Mouse (Mus musculus): ENCODE results near the gene Rplp1. TPM values are rescaled to one million over a fixed set of nuclear protein-coding genes. Genes with fewer than 3 reads are reported as not detected.

Gene Rplp1
- total RNA-seq, 2 experiments from 2014 or later = 1,334 to 1,440 TPM

- DNase-seq (ENCODE audit: extremely low spot score in 1 of 2, low spot score in 2 of 2) = no peak
- H3K4me3 ChIP-seq = no peak overlapping the region
- intact Hi-C loops (cut with DNase I) = no loop called here
- H3K27ac ChIP-seq = no peak overlapping the region
- no peak for TF ChIP-seq CTCF (IDR thresholded peaks at IDR 0.05)
Observed at GRCm38 (mm10) chr9:61941054-61941453, 26.7 kb upstream of the Rplp1 start.

GRCm38 (mm10) chr9:61933333-61933732 is 19.0 kb upstream of the Rplp1 start:
- intact Hi-C loops (cut with DNase I) = no loop called here
- no peak overlapping the region for H3K27ac ChIP-seq
- no peak for TF ChIP-seq CTCF (IDR thresholded peaks at IDR 0.05)

GRCm38 (mm10) chr9:61932009-61932408 is 17.7 kb upstream of the Rplp1 start:
- no peak overlapping the region for H3K4me3 ChIP-seq
- intact Hi-C loops (cut with DNase I) = no loop called here
- no peak for TF ChIP-seq CTCF (IDR thresholded peaks at IDR 0.05)
- DNase-seq (ENCODE audit: extremely low spot score in 1 of 2, low spot score in 2 of 2) = no peak
- H3K27ac ChIP-seq = no peak overlapping the region

More at GRCm38 (mm10) chr9:61933333-61933732, 19.0 kb upstream of the Rplp1 start:
- no peak overlapping the region for H3K4me3 ChIP-seq
- no peak for DNase-seq (ENCODE audit: extremely low spot score in 1 of 2, low spot score in 2 of 2)

GRCm38 (mm10) chr9:61925086-61925660 is 10.8 kb upstream of the Rplp1 start:
- intact Hi-C loops (cut with DNase I) = no loop called here
- TF ChIP-seq CTCF (IDR thresholded peaks at IDR 0.05) = no peak
- Histone ChIP-seq H3K4me3 (no peak overlapping the region), H3K27ac (no peak overlapping the region)
- no peak for DNase-seq (ENCODE audit: extremely low spot score in 1 of 2, low spot score in 2 of 2)

- Histone ChIP-seq H3K4me3 (no peak overlapping the region), H3K27ac (no peak overlapping the region)
- intact Hi-C loops (cut with DNase I) = no loop called here
- no peak for TF ChIP-seq CTCF (IDR thresholded peaks at IDR 0.05)
- DNase-seq (ENCODE audit: extremely low spot score in 1 of 2, low spot score in 2 of 2) = no peak
Observed at GRCm38 (mm10) chr9:61920331-61920730, 6.0 kb upstream of the Rplp1 start.

- Histone ChIP-seq H3K4me3 (no peak overlapping the region), H3K27ac (no peak overlapping the region)
- DNase-seq (ENCODE audit: extremely low spot score in 1 of 2, low spot score in 2 of 2) = no peak
- no peak for TF ChIP-seq CTCF (IDR thresholded peaks at IDR 0.05)
- intact Hi-C loops (cut with DNase I) = no loop called here
Observed at GRCm38 (mm10) chr9:61919464-61919863, 5.1 kb upstream of the Rplp1 start.

- TF ChIP-seq CTCF (IDR thresholded peaks at IDR 0.05) = no peak
Observed at GRCm38 (mm10) chr9:61917436-61917835, 3.1 kb upstream of the Rplp1 start.

GRCm38 (mm10) chr9:61916986-61917385 is 2.6 kb upstream of the Rplp1 start:
- no peak overlapping the region for H3K27ac ChIP-seq

More at GRCm38 (mm10) chr9:61917436-61917835, 3.1 kb upstream of the Rplp1 start:
- H3K4me3 ChIP-seq = no peak overlapping the region
- DNase-seq (ENCODE audit: extremely low spot score in 1 of 2, low spot score in 2 of 2) = no peak
- intact Hi-C loops (cut with DNase I) = no loop called here
- H3K27ac ChIP-seq = no peak overlapping the region

GRCm38 (mm10) chr9:61915393-61916005 is 1.2 kb upstream of the Rplp1 start:
- H3K27ac ChIP-seq = peak overlapping the region; percentile 96; the same call in 1 of the 2 replicates
- intact Hi-C loops (cut with DNase I) = loop anchor here (2.0 kb wide), 1 partner anchor 31 kb away; the partner anchor contains the start of gene Kif23
- DNase-seq (ENCODE audit: extremely low spot score in 1 of 2, low spot score in 2 of 2) = no peak
- peak overlapping the region; percentile 68 for H3K4me3 ChIP-seq
- no peak for TF ChIP-seq CTCF (IDR thresholded peaks at IDR 0.05)

More at GRCm38 (mm10) chr9:61916986-61917385, 2.6 kb upstream of the Rplp1 start:
- H3K4me3 ChIP-seq = no peak overlapping the region
- intact Hi-C loops (cut with DNase I) = no loop called here
- DNase-seq (ENCODE audit: extremely low spot score in 1 of 2, low spot score in 2 of 2) = no peak
- TF ChIP-seq CTCF (IDR thresholded peaks at IDR 0.05) = no peak

GRCm38 (mm10) chr9:61914917-61915300 is 567 bp upstream of the Rplp1 start:
- intact Hi-C loops (cut with DNase I) = loop anchor here (2.0 kb wide), 1 partner anchor 32 kb away; the partner anchor contains the start of gene Kif23
- no peak for DNase-seq (ENCODE audit: extremely low spot score in 1 of 2, low spot score in 2 of 2)
- Histone ChIP-seq H3K27ac (peak overlapping the region; percentile 96), H3K4me3 (peak overlapping the region; percentile 68)
- no peak for TF ChIP-seq CTCF (IDR thresholded peaks at IDR 0.05)

- Histone ChIP-seq H3K27ac (no peak overlapping the region), H3K4me3 (no peak overlapping the region)
- intact Hi-C loops (cut with DNase I) = no loop called here
- no peak for TF ChIP-seq CTCF (IDR thresholded peaks at IDR 0.05)
- no peak for DNase-seq (ENCODE audit: extremely low spot score in 1 of 2, low spot score in 2 of 2)
Observed at GRCm38 (mm10) chr9:61911300-61912128, 2.8 kb downstream of the Rplp1 start.

All from left cerebral cortex, adult 2 months (tissue).